Mouse (Mus musculus) urinary bladder, postnatal 14 days (tissue): Measurements from ENCODE around the gene Josd2.

Experiments
- DNase-seq: peaks from one replicate; pipeline ENCODE4 v3.0.0; 2021; ENCODE audit warnings: low spot score

Gene Josd2

DNA sequence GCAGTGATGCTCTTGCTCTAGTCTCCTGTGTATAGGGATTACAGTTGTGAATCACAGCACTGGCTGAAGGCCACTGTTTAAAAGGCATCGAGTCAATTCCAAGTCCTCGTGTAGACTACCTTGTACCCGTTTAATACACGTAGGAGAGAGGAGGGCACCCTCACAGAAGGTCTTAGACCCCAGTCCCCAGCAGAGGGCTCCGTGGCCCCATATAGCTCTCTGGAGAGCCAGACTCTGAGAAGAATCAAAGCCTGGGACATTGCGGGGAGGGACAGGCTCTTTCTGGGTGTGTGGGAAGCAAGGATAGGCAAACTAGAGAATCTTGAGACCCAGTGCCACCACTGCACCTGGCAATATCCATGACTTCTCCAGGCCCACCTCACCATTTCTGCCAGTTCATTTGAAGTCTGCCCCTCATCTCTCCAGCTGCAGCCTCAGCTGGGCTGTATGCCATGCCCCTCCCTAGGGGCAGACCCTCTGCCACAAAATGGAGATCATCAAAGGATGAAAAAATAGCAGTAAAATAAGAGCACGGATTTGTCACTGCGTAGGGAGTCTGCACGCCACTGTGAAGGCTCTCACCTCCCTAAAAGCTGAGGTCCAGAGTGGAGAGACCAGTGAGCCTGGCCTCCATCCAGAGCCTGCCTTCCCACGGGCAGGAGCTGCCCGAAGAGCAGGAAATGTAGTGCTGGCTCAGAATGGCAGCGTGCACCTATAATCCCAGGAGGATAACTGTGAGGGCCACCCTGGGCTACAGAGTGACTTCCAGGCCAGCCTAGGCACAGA, 21.5 kb upstream of the Josd2 start:
- no peak for DNase-seq

DNA sequence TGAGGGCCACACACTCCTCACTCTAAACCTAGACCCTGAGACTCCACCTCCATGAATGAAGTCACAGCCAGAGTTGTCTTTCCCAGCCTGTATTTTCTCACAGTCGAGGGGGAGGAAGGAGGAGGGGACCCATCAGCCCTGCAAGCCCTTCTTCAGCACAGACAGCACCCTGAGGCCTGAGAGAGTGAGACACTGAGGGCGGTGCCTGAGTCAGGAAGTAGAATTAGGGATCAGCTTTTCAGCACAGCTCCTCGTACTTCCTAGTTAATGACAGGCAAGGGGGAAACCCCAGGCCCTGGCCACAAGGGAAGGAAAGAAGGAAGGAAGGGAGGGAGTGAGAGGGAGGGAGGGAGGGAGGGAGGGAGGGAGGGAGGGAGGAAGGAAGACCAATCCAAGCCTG, 14.5 kb upstream of the Josd2 start:
- DNase-seq: no peak

DNA sequence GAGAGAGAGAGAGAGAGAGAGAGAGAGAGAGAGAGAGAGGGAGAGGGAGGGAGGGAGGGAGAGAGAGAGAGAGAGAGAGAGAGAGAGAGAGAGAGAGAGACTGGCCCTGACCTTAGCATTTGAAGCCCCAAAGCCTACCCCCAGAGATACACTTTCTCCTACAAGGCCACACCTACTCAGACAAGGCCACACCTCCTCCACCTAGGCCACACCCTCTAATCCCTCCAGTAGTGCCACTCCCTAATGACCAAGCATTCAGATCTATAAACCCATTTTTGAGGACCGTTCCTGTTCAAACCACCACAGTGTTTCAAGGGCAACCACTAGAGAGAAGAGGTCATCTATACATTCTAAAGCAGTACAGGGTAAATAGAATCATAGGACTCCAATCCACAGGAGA, 11.5 kb upstream of the Josd2 start:
- DNase-seq: no peak

DNA sequence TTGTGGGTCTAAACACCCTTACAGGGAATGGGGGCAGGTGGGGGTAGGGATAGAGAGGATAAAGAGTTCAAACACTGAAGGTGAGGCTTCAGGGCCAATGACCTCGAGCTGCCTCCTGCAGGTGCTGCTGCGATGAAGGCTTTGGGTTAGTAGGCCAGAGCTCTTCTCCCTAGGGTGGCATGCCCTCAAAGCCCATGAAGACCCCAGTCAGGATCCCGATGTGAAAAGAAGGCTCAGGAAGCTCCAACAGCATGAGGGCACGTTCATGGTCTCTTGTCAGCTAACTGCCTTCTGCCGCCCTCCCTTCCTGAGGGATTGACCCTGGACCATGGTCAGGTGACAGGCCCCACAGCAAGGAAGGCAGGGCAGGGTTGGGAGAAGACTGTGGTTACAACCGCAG, 7.7 kb upstream of the Josd2 start:
- DNase-seq: no peak

DNA sequence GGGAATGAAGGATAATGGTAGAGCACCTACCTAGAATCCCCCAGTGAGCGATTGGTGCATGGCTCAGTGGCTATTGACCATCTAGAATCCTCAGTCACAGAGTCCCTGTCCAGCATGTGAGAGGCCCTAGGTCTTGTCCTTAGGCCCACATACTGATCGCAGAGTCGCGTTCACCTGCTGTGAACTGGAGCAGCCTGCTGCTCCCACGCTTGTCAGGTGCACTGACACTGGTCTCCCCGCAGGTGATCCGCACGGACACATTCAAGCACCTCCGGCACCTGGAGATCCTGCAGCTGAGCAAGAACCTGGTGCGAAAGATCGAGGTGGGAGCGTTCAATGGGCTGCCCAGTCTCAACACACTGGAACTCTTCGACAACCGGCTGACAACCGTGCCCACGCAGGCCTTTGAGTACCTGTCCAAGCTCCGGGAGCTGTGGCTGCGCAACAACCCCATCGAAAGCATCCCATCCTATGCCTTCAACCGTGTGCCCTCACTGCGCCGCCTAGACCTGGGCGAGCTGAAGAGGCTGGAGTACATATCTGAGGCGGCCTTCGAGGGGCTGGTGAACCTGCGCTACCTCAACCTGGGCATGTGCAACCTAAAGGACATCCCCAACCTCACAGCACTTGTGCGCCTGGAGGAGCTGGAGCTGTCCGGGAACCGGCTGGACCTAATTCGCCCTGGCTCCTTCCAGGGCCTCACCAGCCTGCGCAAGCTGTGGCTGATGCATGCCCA, 6.8 kb upstream of the Josd2 start:
- no peak for DNase-seq

DNA sequence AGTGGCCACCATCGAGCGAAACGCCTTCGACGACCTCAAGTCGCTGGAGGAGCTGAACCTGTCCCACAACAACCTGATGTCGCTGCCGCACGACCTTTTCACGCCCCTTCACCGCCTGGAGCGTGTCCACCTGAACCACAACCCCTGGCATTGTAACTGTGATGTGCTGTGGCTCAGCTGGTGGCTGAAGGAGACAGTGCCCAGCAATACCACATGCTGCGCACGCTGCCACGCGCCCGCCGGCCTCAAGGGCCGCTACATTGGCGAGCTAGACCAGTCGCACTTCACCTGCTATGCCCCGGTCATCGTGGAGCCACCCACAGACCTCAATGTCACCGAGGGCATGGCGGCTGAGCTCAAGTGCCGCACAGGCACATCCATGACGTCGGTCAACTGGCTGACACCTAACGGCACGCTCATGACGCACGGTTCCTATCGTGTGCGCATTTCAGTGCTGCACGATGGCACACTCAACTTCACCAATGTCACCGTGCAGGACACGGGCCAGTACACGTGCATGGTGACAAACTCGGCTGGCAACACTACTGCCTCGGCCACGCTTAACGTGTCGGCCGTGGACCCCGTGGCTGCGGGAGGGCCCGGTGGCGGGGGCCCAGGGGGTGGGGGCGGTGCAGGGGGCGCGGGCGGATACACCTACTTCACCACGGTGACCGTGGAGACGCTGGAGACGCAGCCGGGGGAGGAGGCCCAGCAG, 6.1 kb upstream of the Josd2 start:
- no peak for DNase-seq

DNA sequence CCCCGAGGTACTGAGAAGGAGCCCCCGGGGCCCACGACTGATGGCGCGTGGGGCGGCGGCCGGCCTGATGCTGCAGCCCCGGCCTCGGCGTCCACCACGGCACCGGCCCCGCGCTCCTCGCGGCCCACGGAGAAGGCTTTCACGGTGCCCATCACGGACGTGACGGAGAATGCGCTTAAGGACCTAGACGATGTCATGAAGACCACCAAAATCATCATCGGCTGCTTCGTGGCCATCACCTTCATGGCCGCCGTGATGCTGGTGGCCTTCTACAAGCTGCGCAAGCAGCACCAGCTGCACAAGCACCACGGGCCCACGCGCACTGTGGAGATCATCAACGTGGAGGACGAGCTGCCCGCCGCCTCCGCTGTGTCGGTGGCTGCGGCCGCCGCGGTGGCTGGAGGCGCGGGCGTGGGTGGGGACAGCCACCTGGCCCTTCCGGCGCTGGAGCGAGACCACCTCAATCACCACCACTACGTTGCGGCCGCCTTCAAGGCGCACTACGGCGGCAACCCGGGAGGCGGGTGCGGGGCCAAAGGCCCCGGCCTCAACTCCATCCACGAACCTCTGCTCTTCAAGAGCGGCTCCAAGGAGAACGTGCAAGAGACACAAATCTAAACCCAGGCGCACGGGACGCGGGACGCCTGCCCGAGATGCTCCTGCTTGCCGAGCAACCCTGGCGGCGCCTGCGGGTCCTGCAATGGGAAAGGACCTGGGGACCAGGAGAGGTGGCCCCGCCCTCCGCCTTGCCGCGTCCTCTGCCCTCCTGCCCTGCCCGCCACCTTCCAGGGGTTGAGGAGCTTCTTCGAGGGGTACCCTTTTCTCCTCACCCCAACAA, 5.3 kb upstream of the Josd2 start:
- peak; percentile 28 for DNase-seq

DNA sequence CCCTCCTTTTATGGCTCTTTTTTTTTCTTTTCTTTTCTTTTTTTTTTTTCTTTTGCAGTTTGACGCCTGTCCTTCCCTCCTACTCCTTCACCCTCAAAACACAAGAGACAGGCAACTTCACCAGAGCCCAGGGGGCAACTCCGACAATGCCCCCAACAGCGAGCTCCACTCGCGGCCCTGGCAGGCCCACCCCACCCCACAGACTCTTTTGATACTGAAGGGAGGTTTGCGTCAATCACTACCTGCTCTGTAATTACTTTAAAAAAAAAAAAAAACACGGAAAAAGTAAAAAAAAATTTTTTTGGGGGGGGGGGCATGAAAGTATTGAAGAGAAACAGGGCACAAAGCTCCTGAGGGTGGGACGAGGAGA, 4.7 kb upstream of the Josd2 start:
- DNase-seq: no peak

DNA sequence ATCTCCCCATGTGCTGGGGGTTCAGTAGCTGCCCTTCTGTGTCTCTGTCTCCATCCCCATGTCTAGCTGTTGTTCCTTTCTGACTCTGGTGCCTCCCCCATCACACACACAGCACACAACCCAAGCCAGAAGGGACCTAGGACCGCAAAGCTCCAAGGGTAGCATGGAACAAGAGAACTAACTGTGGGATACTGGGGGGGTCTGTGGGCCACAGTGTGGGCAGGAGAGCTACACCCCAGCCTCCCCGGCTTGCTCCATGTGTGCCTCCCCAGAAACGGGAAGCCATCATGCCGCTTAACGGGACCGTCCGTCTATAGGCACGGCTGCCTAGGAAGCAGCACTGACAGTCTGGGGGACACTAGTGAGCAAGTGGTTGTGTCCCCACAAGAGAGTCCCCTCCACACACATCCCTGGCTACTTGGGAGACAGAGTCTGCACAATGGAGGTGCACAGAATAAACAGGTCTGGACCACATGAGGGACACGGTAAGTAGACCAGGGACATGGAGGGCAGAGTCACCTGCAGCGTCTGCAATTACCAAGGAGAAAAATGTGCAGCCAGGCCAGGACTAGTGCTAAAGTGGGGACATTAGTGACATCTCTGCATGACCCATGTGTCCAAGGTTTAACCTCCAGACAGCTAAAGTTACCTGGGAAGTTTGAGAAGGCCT, 4.1 kb upstream of the Josd2 start:
- no peak for DNase-seq

DNA sequence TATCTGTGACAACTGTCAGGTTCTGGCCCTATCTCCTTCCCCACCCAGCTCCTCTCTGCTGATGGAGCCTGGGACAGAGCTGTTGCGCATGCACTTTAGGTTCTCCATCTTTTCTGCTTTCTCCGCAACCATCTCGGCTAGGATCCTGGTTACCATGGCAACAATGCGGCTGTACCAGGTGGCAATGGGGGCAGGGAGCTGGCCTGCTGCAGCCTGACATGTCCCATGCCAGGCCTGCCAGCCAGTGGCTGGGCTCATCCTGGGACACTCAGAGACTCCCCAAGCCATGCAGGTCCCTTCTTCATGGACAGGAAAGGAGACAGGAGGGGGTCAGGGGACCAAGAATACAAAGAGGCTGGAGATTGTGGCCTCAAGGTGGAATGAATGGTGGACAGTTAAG, 3.3 kb upstream of the Josd2 start:
- no peak for DNase-seq

DNA sequence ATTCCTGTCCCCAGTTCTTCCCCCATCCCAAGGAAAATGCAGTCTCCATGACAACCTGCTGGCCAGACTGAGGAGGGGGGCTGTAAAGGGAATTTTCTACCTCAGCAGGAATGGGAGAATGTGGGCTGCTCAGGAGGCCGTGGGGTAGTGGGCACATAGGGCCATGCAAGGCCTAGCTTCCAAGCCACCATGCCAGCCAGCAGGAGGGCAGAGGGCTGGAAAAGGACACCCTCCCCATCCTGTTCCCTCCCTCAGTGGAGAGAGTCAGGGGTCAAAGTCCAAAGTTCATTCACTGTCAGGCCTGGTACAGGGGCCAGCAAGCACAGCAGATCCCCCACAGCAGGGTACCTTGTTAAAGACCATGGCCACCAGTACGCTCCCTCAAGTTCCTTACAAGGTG, 2.7 kb upstream of the Josd2 start, which contains the start of gene Aspdh:
Aspdh (plus strand) TSS at position 281 of the 400 bp plus-strand sequence.
- no peak for DNase-seq

DNA sequence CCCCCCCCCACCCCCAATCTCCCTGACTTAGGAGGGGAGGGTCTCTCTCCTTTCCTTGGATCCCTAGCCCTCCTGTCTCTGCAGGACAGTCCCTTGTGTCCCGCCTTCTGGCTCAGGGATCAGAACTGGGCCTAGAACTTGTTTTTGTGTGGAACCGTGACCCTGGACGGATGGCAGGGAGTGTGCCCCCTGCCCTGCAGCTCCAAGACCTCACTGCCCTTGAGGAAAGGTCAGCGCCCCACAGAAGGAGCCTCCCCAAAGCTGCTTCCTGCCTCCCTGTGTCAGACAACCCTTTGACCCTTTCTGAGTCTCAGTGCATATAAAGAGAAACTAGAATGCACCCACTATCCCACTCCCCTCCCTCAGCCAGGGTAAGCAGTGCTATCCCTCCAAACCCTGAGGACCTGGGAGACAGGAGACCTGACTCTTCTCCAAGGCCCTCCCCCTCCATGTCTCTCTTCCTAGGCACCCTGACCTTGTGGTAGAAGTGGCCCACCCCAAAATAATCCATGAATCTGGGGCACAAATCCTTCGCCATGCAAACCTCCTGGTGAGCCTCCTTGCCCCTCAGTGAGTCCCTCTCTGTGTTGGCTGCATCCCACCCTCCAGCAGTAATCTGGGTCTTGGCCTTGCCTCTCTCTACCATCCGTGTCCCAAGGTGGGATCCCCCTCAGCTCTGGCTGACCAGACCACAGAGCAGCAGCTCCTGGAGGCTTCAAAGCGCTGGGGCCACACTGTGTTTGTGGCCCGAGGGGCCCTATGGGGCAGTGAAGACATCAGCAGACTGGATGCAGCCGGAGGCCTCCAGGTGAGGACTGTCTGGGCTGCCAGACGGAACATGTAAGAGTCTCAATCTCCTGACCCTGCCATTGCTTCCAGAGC, 1.5 kb upstream of the Josd2 start:
- no peak for DNase-seq

DNA sequence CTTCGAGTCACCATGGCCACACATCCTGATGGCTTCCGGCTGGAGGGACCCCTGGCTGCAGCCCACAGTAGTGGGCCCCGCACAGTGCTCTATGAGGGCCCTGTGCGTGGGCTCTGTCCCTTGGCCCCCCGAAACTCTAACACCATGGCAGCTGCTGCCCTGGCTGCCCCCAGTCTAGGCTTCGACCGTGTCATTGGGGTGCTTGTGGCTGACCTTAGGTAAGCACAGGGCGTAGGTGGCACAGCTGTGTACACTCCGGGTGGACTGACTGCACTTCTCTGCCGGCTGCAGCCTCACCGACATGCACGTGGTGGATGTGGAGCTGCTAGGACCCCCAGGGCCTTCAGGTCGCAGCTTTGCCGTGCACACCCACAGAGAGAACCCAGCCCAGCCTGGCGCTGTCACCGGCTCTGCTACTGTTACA, 880 bp upstream of the Josd2 start:
- DNase-seq: no peak

DNA sequence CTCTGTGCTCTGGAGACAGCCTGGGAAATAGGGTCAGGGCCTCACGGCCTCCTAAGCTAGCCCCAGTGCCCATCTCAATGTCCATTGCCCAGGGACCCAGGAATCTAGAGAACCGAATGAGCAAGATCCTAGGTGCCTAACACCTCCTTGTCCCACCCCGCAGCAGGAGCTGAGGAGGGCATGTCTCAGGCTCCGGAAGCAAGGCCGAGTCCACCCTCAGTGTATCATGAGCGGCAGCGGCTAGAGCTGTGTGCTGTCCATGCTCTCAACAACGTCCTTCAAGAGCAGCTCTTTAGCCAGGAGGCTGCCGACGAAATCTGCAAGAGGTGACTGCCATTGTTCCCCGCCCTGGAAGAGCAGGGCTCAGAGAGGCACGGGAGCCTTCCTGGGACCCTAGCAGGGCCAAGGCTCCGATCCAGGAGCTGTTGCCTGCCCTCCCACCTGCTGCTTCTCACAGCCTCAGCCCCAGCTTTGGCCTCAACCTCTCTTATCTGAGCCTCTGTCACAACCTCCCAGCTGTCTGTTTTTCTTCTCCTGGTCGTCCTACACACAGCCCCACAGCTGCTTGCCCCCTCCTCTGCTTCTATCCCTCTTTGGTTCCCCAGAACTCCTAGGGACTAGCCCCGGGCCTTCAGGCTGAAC, 985 bp downstream of the Josd2 start:
- DNase-seq: no peak

DNA sequence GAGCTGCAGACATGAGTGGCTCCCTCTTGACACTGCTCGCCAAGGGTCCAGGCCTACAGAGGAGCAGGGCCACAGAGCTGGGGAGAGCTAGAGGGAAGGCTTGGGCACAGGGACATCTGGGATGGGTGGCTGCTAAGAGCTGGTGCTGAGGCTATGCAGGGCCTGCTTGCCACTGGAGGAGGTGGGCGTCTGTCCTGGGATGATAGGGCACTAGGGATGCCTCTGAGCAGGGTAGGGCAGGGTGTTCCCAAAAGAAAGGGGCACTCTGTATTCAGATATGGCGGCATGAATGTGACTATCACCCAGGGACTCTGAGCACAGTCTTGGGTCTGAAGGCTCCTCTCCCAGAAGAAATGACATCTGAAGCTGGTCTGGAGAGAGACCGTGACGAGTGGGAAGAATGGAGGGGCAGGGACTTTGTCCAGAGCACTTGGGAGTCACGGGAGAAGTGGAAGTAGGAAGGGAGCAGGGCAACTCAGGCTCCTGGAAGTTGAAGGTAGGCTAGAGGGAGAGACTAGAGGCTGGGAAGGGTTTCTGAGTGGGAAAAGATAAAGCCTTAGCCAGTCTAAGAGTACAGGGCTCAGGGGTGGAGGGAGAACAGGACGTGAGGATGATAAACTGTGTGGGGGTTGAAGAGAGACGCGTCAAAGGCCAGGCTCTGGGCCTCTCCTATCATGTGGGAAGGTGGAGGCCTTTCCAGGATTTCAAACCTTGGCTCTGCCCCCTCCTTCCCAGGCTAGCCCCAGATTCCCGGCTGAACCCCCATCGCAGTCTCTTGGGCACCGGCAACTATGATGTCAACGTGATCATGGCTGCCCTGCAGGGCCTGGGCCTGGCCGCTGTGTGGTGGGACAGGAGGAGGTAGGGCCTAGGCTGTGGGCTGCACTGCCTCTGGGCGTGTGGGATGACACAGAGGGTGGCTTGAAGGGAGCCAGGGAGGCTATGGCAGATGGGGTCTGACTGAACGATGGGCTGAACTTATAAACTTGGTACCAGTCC, 2.2 kb downstream of the Josd2 start:
- no peak for DNase-seq

DNA sequence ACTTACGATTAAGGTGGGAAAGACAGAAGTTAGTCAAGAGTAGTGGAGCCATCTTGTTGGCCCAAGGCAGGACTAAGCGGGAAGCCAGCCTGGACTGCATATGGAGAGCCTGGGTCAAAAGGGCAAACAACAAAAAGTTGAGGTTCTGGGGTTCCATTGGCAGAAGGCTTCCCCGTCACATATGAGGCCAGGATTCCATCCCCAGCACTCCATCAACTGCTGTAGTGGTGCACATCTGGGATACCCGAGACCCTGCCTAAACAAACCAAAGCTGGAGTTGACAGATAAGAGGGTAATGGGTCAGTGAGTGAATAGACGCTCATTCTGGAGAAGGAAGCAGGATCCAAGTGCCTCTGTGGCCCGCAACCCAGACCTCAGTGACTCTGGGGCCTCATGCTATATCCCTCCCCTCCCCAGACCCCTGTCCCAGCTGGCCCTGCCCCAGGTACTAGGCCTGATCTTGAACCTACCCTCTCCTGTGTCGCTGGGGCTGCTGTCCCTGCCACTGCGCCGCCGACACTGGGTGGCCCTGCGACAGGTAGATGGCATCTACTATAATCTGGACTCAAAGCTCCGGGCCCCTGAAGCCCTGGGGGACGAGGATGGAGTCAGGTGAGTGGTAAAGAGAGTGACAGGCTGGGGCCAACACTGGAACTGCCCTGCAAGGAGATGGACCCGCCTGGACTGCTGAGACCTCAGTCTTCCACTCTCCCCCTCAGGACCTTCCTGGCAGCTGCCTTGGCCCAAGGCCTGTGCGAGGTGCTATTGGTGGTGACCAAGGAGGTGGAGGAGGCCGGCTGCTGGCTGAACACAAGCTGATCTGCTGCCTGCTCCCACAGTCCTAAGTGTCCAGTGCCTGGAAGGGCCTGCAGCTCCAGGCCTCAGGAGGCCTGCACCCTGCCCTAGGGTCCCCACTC, 3.2 kb downstream of the Josd2 start:
- no peak for DNase-seq

DNA sequence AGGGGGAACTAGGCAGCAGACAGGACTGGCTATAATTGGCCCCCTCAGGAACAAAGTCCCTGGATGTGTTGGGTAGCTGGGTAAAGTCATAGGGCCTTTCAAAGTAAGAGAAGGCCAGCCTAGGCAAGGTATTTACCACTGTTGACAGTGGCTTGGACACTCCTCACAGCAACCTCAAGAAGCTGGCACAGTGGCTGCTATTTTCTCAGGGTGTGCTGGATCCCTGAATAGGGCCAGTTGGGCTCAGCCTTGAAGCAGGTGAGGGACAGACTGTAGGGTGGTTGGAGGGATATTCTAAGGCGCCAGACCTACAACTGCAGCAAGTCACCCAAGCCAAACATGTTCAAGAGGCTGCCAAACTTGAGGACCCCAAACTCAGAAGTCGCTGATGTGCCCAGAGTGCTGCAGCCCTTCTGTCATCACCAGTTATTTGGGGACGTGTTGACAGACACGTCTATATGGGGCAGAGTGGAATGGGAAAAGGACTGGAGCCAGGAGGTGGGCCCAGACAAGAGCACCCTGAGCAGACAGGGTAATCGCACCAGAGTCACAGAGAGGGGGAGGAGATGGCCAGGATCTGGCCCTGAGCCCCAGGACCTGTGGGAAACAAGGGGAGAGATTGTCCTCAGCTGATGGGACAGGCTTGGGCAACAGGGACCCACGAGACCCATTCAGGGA, 4.2 kb downstream of the Josd2 start:
- DNase-seq: no peak
